Comparison of ENCODE assay signal across 9 mouse cellular contexts in genomic region chr19:4420153-4420910, GRCm38 (mm10). TPM values are rescaled to one million over a fixed set of nuclear protein-coding genes. Genes with fewer than 3 reads are reported as not detected.
DNase-seq lines count a peak whose midpoint lies in the region; ATAC-seq lines count a peak whose summit lies in the region.
"Had no signal": no experiment of that assay in that cellular context is flagged by ENCODE, and none has a peak within 500 bp of the region (broad histone marks: within the 10 kb centered on the region; RNA-seq: fewer than 3 reads in every experiment).

No protein-coding gene starts in this region.

- H3K27me3 ChIP-seq in kidney, embryonic 16.5 days (ENCODE audit: insufficient read depth, low read length) = no peaks in the 10 kb centered on the region

- no peak overlapping the region for H3K27ac ChIP-seq in kidney, embryonic 16.5 days (ENCODE audit: low read length)
- H3K27ac ChIP-seq: liver, embryonic 14.5 days had no signal

- H3K9ac ChIP-seq in kidney, embryonic 16.5 days (replicated peaks; ENCODE audit: low read length) = no peak overlapping the region
- H3K9ac ChIP-seq: liver, embryonic 14.5 days had no signal

- 88% methylated on average over 8 of the region's 8 CpGs for whole genome bisulfite sequencing in kidney, embryonic 16.5 days

- H3K9me3 ChIP-seq in kidney, embryonic 16.5 days (ENCODE audit: low read length) = no peaks in the 10 kb centered on the region

- no peaks in the 10 kb centered on the region for H3K4me1 ChIP-seq in kidney, embryonic 16.5 days (ENCODE audit: insufficient read depth, low read length)

- ATAC-seq in kidney, embryonic 16.5 days (ENCODE audit: low FRiP score, low TSS enrichment) = no peak

- H3K4me2 ChIP-seq in kidney, embryonic 16.5 days (replicated peaks; ENCODE audit: low read depth, low read length) = no peak overlapping the region

- no peak overlapping the region for H3K4me3 ChIP-seq in kidney, embryonic 16.5 days (ENCODE audit: low read length)

- intact Hi-C loops in left cerebral cortex, postnatal 14 days (cut with DNase I) = no loop called here

- peak; percentile 37 for DNase-seq in adrenal gland, postnatal 10 days
- no peak for DNase-seq in adrenal gland, adult 8-10 months
- DNase-seq in kidney, postnatal 36 days = peak; percentile 31 to 52
- DNase-seq in cerebellum, postnatal 10 days = peak; percentile 92 to 93
- DNase-seq in skeletal muscle tissue, adult 2 months (ENCODE audit: low read depth, low spot score) = peak; percentile 35
- DNase-seq in right cerebral cortex, adult 18-20 months = no peak
- no peak for DNase-seq in left cerebral cortex, postnatal 14 days (ENCODE audit: low spot score in 2 of 2)

- H3K36me3 ChIP-seq in kidney, embryonic 16.5 days (ENCODE audit: insufficient read depth, low read length) = peaks cover 17% of the 10 kb centered on the region

RNA-seq across cellular contexts. Expression of gene Rhod, which starts 18.9 kb away (rescaled TPM):
- total RNA-seq in adrenal gland, postnatal 10 days (2021) = 10 to 100 TPM; 13.7 to 15.4 TPM
- 10 to 100 TPM; 29.8 to 48.0 (median 39.3) TPM for total RNA-seq in adrenal gland, adult 8-10 months (2022)
- 46.3 and 57.9 TPM in 2 replicates for polyA plus RNA-seq in kidney, embryonic 16.5 days (2015; fragmentation: Nextera tagmentation; extraction: Ambion mirVana)
- 1 to 10 TPM; 1.3 to 1.4 TPM for total RNA-seq in left cerebral cortex, postnatal 14 days (2021)

RNA-seq across cellular contexts. Expression of gene Kdm2a, which starts 22.2 kb away (rescaled TPM):
- total RNA-seq in adrenal gland, postnatal 10 days (2021) = 10 to 100 TPM; 67.7 to 84.7 TPM
- total RNA-seq in adrenal gland, adult 8-10 months (2022) = 100 to 1,000 TPM in 3 of 4 experiments, 10 to 100 TPM in 1; 88.6 to 150 (median 124) TPM
- 47.5 and 56.2 TPM in 2 replicates for polyA plus RNA-seq in kidney, embryonic 16.5 days (2015; fragmentation: Nextera tagmentation; extraction: Ambion mirVana)
- total RNA-seq in left cerebral cortex, postnatal 14 days (2021) = 10 to 100 TPM; 62.1 to 74.9 TPM

RNA-seq across cellular contexts. Expression of gene Syt12, which starts 56.9 kb away (rescaled TPM):
- 10 to 100 TPM; 18.8 to 22.7 TPM for total RNA-seq in adrenal gland, postnatal 10 days (2021)
- total RNA-seq in adrenal gland, adult 8-10 months (2022) = 10 to 100 TPM; 60.5 to 90.4 (median 73.7) TPM
- 2.8 and 3.8 TPM in 2 replicates for polyA plus RNA-seq in kidney, embryonic 16.5 days (2015; fragmentation: Nextera tagmentation; extraction: Ambion mirVana)
- 10 to 100 TPM; 30.8 to 31.7 TPM for total RNA-seq in left cerebral cortex, postnatal 14 days (2021)

Comparison
In these comparisons a context has a peak if more than half of its experiments do, and no peak if none do; other contexts are left out.
1. DNase-seq: peak in adrenal gland, postnatal 10 days (single experiment), kidney, postnatal 36 days (2 of 2), cerebellum, postnatal 10 days (2 of 2) and skeletal muscle tissue, adult 2 months (single experiment); none in adrenal gland, adult 8-10 months (single experiment), right cerebral cortex, adult 18-20 months (single experiment) and left cerebral cortex, postnatal 14 days (0 of 2).
2. RNA of gene Rhod, which starts 18.9 kb away (total RNA-seq): 29.8 to 48.0 TPM in adrenal gland, adult 8-10 months and 13.7 to 15.4 TPM in adrenal gland, postnatal 10 days; 1.3 to 1.4 TPM in left cerebral cortex, postnatal 14 days; every median in the first group is over 4 times any median in the second.